Mouse (Mus musculus) WW6 (cell line): ENCODE measurements at regions not wholly inside any gene's neighbourhood (a gene's known extent, or its start where the extent isn't known, plus 50 kb on each side); places are given as distances from the start of the nearest gene placed in this dataset.

Experiments
- DNase-seq: peaks from one replicate; pipeline ENCODE4 v3.0.0-alpha.2; 2013; ENCODE audit warnings: low read depth, low spot score

DNA sequence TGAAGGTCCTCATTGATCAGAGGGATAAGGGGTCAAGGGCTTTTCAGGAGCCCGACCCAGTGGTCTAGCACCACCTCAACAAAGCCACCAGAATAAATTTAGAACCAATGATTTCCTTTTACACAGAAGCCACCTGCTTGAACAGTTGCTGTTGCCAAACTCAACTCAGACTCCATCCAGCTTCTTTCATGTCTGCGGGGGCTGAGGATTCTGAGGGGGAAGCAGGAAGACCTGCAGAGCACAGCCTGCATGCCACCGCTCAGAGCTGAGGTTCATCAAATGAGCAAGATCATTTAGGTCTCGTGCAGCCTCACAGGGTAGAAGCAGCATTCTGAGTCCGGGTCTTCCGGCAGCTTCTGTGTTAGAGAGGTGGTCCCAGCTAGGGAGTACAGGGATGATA is 231.6 kb upstream of the Kazn start:
- DNase-seq = no peak

DNA sequence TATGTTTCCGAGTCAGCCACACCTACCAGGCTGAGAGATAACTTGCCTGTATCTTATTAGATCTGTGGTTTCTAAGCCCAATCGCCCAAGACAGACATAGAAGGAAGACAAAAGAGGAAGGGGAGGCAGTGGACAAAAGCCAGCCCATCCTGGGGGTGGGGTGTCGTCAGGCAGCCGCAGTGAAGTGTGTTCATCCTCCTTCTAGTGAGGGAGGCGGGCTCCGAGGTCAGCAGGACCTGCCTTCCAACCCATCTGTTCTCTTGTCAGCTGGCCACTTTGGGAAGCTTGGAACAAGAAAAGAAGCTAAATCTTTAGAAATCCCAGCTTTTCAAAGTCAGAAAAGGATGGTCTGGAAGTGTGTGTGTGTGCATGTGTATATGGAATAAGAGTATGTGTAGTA is 228.7 kb upstream of the Kazn start:
- no peak for DNase-seq

DNA sequence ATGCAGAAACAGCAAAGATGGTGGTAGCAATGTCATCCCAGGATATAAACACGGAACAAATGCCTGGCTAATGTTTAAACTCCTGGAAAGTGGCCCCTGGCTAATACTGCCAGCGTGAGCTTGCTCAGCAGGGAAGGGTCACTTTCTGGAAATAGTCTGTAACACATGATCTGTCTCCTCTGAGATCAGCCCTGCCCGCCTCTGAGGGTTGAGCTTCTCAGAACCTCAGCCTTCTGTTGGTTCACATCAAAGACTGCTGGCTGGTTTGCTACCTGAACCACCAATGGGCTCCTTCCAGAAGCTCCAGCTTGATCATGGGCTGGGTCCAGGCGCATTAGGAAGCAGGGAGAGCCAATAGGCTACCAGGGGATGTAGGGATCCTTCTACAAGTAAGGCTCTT is 226.0 kb upstream of the Kazn start:
- DNase-seq = no peak

DNA sequence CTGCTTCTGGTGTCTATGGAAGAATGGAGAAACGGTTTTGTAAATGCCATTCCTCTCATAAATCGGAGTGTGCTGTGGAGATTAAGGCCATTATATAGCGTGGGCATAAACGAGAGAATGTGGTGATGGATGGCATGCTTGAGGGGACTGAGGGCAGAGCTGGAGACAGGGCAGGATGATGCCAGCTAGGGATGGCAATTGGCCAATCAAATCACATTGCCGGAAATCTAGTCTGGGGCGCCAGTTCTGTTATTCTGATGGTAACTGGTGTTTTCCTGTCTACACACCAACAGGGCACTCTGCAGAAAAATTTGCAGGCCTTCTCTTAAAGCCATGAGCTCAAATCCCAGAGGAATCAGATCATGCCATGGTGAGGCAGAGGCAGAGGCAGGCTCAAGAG is 224.9 kb upstream of the Kazn start:
- no peak for DNase-seq

DNA sequence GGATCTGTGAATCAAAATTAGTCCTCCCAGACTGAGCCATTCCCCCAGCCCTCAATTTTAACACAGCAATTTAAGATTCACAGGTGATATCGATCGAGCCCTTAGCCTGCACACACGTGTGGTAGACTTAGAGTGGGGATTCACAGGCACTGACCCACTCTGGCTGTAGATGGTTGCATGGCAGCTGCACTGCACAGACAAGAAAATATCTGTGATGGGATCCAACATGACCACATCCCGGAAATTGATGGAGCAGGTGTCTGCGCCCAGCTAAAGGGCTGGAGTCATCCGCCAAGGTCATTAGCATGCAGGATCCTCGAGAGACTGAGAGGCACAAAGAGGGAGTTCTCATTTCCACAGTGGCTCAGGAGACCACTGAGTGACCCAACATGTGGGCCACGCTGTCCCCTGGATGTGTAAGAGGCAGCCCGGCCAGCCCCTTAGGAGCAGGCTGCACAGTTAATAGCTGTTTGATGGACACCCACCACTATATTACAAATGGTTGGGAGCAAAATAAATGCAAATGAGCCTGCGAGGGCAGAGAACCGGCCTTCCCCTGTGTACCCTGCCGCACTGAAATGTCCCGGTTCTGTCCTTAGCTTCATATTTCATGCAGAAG is 221.4 kb upstream of the Kazn start:
- no peak for DNase-seq

DNA sequence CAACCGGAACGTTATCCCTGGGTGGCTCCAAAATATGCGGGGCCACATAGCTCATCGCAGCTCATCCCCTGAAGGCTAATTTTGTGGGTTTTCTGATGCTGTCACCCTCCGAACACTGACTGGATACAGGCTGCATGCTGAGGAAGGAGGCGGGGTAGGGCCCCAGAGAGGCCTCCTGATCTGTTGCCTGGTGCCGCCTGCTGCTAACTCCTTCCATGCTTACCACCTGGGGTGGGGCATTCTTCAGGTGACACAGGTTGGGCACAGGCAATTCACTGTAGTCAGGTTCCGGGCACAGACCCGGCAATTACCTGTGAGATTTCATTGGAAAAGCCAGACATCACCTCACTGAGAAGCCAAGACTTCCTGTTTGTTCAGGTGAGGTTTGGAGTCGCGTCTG is 213.4 kb upstream of the Kazn start:
- no peak for DNase-seq

DNA sequence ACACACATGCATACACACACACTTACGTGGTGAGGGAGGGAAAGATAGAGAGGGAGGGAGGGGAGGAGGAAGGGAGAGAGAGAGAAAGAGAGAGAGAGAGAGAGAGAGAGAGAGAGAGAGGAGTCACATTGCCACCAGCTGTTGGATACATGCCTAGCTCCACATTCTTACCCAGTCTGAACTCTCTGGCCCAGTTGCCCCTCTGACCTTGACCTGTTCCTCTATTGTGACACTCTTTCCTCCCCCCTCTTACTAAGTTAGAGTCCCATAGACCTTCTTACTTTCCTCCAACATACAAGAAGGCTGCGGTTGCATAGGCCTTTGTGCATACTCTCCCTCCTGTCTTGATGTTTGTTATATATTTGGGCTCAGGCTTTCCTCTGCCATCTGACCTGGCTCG is 211.7 kb upstream of the Kazn start:
- DNase-seq = no peak

DNA sequence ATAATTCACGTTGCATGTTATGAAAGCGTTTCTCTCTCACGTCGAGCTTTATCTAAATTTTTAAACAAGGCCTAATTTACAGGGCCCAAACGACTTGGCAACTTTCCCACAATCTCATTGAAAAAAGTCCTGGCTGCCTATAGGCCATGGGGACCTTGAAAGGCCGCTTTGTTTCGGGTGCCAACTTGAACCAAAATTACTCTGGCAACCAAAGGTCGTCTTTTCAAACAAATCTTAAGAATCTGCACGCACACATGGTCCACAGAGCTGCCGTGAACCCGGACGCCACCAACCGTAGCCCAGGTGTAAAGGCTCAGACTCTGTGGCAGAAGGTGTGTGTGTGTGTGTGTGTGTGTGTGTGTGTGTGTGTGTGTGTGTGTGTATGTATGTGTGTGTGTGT is 210.5 kb upstream of the Kazn start:
- no peak for DNase-seq

DNA sequence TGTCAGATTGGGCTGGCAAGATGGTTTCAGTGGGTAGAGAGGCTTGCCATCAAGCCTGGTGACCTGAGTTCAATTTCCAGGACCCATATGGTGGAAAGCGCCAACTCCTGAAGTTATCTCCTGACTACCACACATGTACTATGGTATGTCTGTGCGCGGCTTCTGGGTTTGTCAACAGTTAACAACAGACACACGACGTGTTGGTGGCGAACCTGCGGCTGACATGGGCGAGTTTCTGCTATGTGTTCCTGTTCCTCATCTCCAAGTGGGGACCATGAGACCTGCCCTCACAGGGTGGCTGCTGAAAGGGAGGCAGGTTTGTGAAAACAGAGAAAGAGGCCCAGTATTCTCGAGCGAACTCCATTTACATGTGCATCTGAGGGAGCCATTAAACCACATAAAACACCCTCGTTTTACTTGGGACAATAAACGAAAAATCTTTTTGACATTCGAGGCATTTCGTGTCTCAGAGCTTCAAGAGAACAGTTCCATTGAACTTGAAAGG is 210.0 kb upstream of the Kazn start:
- DNase-seq = no peak

DNA sequence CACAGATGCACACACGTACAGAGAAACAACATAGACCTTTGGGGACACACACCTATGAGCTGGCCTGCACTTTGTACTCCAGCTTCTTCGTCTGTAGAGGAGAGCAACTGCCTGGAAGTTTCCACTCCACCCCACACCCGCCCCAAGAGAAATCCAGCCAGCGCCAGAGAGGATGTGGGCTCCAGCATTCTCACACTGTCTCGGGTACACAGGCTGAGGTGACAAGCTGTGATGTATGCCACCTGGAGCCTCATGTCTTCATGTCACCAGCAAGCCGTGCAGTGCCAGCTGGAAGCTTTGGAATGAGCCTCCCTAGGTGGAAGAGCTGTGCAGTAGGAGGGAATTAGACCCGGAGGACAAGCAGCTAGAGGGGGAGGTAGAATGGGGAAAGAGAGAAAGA is 208.3 kb upstream of the Kazn start:
- DNase-seq = no peak

DNA sequence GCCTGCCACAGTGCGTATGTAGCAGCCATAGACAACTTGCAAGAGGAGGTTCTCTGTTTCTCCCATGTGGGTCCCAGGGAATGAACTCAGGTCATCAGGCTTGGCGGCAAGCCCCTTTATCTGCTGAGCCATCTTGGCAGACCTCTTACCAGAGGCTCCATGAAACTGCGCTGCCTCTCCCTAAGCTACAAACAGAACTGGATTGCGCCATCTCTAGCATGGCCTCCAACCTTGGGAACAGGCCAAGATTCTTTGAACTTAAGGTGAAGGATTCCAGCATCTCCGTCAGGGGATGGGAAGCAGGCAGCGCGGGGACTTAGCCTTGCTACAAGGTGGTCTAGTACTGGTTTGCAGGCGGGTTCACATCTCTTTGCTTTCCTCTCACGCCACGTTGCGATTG is 201.8 kb upstream of the Kazn start:
- DNase-seq = no peak

DNA sequence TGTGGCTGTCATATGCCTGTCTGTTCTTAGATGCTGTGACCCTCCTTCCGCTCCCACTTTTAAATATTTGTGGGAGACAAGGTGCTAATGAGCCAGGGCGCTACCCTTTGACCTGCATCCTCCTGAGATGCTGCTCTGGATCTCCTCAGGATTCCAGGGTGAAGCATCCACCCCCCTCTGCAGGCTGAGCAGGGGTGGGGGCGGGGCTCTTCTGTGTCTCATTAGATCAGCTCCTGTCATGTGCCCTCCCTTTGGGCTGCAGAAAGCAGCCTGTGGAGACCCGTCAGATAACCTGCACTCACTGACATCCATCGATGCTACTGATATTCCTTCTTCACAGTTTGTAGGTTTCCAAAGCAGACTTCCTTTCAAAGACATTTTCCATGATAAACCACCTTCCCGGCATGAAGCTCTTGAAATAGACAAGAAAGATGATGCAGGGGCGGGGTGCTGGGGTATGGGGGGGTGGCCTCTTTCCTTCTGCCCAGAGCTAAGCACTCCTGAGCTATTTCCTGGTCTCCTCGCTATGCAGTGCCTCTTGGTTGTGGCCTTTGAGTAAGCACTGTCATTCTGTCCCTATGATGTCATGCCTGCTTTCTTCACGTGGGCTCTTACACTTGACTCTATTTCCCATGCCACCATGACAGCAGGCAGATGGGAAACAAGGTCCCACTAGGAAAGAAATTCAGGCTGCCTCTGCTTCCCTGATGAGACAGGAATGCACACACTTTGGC is 200.4 kb upstream of the Kazn start:
- no peak for DNase-seq

DNA sequence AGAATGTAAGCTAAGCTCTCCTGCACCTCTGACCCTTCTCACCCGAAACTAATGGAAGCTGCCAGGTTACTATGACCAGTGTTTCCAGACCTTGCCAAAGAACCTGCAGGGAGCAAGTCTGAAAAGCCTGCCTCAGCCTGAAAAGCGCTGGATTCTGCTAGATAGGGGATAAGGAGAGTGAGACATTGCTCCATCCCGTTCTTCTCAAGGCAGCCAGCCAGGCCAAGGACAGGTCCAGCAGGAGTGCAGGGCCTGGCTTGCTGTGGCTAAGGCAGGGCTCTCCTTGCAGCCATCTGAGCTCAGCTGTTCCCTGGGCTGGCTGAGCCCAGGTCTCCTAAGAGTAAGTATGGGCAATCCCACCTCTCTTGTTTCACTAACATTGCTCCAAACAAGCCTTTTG is 185.4 kb upstream of the Kazn start:
- DNase-seq = no peak

DNA sequence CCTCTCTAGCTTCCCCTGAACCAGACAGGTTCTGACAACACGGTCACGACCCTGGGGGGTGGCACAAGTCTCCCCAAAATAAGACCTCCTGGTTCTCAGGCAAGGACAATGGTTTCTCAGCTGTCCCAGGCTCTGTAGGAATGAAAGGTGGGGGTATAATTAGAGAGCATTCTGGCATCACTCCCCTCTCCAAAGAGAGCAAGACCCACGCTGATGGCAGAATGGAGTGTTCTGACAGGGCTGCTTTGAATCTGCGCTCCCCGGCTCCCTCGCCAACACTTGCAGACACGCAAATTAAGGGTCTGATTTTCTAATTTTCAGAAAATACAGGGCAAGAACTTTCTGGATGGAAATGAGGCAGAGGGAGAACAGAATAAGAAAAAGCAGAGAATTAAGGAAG is 181.2 kb upstream of the Kazn start:
- no peak for DNase-seq

DNA sequence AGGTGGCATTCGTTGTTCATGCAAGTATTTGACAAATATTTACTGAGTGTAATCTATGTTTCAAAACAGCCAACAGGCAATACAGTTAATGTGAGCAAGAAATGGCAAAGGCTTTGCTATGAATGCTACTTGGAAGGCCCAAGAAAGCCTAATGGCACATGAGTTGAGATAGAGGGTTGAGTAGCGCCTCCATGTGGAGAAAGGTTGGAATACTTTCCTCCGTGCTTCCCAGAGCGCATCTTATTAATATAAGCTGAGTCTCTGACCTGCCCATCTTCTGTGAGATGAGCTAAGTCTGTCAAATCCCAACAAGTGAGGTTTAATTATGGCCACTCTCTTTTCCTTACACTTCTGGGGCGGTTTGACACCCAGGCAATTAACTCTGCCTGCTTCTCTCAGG is 175.7 kb upstream of the Kazn start:
- DNase-seq = no peak

DNA sequence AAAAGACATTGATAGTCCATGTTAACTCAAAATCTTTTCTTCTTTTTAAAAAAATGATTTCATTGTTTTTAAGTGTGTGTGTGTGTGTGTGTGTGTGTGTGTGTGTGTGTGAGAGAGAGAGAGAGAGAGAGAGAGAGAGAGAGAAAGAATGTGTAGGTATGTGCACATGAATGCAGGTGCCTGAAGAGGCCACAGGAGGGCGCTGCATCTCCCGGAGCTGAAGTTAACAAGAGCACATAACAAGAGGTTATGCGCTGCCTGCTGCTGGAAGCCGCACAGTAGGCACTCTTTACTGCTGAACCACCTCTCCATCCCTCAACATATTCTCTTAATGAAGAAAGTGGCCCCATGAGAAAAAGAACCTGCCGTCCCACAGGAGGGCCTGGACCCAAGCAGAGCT is 172.6 kb upstream of the Kazn start:
- no peak for DNase-seq

DNA sequence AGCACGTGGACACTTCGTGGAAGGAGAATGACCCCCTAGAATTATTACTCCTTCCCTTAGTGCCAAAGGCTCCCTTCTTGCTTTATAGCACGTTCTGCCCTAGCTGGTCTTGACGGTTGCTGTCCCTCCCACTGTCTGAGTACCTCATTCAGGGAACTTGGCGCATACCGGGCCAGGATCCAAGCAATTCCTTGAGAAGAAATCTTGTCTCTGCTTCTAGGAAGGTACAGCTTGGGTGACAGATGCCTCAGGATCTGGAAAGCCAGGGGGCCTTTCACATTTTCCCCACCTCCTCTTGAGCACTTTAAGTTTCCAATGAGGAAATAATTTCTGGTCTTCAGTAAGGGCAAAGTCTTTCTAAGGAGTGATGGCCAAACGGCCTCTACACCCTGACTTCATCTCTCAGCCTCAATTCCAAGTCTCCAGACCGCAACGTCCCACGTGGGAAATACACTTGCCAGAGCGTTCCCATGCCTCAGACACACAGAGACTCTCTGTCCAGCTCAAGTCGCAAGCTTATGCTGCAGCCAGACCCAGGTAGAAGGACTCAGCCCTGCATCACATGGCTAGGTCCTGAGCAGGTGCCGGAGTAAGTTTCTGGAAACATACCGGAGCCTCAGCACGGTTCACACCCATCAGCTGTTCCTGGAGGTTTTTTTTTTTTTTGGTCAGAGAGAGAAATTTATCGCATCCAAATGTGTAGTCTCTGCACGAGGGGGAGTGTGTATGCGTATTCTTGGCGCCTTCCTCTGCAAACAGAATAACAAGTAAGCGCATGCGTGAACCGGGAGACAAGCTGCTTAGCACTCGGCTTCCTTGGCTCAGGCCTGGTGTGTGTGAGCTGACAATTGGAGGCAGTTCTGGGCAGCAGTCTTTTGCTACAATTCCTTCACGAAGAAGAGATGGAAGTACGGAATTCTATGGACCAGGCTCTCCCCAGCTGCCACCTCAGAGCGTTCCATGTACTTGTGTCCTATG is 171.7 kb upstream of the Kazn start:
- no peak for DNase-seq

DNA sequence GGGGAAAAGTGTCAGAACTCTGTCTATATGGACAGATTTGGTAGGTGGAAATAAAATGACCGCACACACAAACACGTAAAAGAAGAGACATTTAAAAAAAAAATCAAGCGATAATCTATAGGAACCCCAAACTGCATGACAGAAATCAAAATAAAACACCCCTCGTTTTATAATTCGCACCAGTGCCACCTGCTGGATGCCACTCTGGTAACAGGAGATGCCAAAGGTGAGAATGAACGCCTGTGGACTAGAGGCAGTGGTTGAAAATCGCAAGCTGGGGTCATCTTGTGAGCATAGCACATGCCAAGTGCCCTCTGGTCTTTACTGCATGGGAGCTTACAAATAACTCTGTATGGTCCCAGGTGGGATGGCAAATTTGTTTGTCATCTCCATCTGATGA is 158.7 kb upstream of the Kazn start:
- DNase-seq = no peak

DNA sequence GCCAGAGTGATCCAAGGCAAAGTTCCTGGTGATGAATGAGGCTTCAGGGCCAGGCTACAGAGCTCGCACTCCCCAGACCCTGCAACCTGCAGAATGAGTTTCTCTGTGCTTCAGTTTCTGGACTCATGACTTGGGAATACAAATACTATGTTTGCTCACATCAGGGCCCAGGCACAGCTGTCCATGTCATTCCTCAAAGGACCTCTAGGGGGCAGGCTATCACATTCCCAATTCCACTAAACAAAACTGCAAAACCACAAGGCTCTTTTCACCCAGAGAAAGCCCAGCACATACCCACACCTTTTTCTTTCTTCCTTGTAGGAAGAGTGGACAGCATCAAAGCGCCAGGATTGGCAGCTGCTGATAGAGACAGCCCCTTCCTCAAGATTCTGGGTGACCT is 153.7 kb upstream of the Kazn start:
- no peak for DNase-seq

DNA sequence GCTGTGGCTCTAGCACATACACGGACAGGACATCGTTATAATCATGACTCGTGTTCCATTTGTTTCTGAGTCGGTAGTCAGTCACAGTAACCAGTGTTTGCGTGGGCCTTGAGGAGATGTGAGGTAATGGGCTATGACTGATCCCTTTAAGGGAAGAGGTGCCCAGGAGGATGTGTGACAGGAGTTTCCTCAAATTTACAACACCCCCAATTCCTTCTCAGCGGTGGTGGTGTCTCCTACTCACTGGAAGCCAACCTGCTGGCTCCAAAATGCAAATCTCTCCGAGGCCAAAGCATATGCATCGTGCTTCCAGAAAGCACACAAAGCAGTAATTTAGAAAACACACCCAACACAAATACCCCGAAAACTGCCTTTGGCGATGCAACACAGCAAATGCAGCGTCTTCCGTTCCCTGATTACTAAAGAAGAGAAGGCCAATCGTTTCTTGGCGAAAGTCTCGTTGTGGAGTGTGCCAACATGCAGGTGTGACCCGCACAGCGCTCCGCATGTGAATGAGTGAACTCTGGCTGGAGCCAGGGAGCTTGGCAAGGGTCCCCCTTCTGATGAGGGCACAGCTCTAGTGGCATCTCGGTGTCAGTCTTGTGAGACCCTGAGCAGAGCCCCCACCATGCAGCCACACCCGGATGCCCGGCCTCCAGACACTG is 151.5 kb upstream of the Kazn start:
- no peak for DNase-seq

DNA sequence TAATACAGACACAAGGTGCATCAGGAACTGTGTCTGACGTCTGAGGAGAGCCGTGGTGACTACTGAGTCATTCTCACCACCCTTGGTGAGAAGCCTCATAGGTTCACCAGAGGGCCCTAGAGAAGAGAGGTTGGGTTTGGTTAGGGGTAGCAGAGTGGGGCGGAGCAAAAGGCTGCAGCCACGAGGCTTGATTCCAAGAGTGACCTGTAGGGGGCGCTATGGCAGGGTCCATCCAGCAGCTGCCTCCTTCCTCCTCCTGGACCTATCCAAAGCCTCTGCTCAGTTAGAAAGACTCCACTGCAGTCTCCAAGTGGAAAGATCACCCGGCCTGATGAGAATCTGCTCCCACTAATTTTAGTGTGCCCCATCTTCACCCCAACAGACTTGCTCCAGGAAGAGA is 149.3 kb upstream of the Kazn start:
- DNase-seq = no peak

DNA sequence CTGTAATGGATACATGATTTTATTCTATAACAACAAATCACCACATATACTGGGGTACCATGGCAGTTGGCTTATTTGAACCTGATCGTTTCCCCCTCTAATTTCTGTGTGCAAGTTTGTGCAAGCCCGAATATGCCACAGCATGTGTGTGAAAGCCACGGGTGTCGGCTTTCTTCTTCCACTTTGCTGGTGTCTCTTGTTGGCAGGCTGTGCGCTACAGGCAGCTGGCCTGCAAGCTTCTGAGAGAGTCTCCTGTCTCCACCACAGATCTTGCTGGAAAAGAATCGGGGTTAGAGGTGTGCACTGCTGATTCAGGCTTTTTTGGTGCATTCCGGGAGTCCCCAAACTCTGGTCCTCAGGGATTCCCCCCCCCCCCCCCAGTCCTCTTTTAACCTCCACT is 142.0 kb upstream of the Kazn start:
- no peak for DNase-seq
